Mouse (Mus musculus): ENCODE data around the gene Spg7. TPM values are rescaled to one million over a fixed set of nuclear protein-coding genes. Genes with fewer than 3 reads are reported as not detected.
"Not testable (repeated sequence)": the region's sequence is repeated elsewhere in the genome, so short reads cannot be mapped to it uniquely, and the experiment has no call there.

Spg7 gene
- total RNA-seq (2017) = 47.3 and 65.8 TPM in 2 replicates

DNA sequence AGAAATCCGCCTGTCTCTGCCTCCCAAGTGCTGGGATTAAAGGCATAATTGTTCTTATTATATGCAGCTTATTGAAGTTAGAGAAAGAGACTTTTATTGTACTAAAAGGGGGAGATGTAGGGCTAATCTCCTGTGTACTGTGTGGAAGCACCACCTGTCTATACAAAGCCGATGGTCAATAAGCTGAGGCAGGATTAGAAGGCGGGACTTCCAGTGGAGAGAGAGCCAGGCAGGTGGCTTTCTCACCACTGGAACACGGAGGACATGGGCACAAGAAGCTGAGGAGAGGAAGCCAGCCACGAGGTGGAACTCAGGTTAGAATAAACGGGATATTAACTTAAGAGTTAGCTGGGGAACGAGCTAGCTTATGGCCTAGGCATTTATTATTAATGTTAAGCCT is at the start of gene Spg7:
Gene Spg7, plus strand, starts transcription at position 222 of the 400 bp plus-strand sequence.
- no peak for ATAC-seq (ENCODE audit: extremely low read depth, insufficient number of reproducible peaks, low FRiP score, poor library complexity, severe bottlenecking)

DNA sequence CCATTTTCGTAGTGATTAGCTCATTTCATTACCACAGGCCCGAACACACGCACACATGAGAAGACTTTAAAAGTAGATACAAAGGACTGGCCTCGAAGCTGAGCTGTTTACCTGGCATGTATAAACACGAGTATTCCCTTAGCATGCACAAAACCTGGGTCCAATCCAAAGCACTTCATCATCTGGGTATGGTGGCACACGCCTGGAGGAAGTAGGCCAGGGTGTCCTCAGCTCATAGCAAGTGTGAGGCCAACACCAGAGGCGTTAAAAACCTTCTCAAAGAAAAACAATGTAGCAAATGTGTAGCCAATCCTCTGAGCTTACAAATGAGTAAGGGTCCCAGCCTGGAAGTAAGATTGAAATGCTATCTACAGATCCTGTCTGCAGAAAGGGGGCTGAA is 48.3 kb upstream of the Spg7 start:
- ATAC-seq (ENCODE audit: extremely low read depth, insufficient number of reproducible peaks, low FRiP score, poor library complexity, severe bottlenecking) = no peak

DNA sequence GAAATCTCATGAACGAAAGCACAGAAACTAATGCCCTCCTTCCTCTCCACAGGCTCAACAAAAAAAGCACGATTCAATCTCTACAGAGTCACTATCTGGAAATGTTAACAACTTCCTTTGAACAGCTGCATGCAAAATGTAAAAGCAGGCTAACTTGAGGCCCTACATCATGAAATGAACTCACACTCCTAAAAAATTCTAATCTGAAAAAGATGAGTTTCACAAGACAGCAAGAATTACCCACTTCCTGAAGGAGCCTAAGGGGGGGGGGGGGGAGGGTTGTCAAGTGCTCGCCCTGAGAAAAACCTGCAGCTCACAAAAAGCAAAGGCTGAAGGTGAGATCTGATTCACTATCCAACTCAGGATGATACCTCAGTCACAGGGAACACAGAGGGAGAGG is 47.7 kb upstream of the Spg7 start:
- ATAC-seq (ENCODE audit: extremely low read depth, insufficient number of reproducible peaks, low FRiP score, poor library complexity, severe bottlenecking) = no peak

DNA sequence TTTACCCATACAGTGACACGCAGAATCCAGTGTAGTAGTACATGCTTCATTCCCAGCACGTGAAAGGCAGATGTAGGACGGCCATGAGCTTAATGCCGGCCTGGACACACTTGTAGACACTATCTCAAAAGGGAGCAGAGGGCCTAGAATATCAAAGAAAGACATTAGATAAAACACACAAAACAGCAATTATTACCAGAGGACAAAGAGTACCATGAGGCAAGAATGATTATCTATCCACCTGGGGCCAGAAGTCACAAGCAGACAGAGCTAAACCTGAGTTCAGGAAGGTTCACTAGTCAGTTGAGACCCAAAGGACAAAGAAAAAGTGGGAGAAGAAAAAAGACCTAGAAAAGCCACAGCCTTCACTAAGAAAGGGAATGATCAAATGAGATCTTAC is 45.6 kb upstream of the Spg7 start:
- ATAC-seq (ENCODE audit: extremely low read depth, insufficient number of reproducible peaks, low FRiP score, poor library complexity, severe bottlenecking) = no peak

DNA sequence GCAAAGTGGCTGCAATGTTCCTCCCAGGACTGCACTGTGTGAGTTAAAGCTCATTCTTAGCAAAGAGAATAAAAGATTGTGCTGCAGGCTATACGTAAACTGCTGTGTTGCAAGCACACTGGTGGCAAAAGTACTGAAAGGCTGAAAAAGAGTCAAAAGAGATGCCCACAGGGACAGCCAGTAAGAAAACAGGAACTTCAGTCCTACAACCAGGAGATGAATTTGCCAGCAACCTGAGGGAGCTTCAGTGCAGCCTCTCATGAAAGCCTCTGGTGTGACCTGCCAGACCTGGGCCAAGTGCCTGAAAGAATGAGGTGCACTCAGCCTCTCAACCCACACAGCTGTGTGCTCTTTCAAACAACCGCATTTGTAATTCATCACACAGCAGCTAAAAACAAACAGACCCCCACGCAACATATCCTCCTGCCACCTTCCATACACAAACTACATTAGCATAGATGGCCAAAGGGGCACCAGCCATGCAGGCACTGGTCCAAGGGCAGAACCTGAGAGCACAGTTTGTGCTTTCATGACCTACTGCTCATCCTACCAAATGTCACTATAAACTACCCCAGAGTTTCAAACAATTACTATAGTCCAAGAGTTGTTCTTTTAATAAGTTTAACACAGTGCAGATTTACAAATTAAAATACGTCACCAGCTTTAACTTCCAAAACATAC is 44.1 kb upstream of the Spg7 start:
- peak; percentile 20; the same call in 1 of the 2 replicates for ATAC-seq (ENCODE audit: extremely low read depth, insufficient number of reproducible peaks, low FRiP score, poor library complexity, severe bottlenecking)

DNA sequence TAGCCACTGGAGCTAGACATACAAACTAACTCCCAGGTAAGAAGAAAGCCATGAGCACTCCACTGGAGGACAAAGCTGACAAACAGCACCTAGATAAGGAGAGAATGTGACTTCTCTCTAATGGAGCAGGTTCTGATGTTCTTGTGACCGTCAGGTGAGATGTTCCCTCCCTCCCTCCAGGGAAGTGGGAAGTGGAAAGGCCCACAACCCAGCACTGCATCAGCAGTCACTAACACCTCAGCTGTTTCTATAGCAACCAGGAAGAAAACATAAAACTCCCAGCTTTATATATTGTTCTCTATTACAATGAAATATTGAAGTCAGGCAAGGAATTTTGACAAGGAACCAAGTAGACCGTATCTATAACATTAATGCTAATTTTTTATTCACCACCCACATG is 42.7 kb upstream of the Spg7 start:
- no peak for ATAC-seq (ENCODE audit: extremely low read depth, insufficient number of reproducible peaks, low FRiP score, poor library complexity, severe bottlenecking)

DNA sequence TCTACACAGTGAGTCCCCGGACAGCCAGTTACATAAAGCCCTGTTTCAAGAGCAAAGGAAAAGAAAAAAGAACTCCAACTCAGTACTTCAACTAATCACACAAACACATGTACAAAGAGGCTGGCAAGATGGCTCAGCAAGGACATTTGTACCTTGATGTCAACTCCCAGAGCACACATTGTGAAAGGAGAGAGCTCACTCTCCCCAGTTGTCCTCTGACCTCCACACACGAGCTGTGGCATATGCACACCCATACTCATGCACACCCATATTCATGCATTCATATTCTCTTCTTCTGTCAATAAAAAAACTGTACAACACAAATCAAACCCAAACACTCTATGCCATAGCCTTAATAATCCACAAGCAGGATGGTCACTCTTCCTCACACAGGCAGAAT is 41.9 kb upstream of the Spg7 start:
- no peak for ATAC-seq (ENCODE audit: extremely low read depth, insufficient number of reproducible peaks, low FRiP score, poor library complexity, severe bottlenecking)

DNA sequence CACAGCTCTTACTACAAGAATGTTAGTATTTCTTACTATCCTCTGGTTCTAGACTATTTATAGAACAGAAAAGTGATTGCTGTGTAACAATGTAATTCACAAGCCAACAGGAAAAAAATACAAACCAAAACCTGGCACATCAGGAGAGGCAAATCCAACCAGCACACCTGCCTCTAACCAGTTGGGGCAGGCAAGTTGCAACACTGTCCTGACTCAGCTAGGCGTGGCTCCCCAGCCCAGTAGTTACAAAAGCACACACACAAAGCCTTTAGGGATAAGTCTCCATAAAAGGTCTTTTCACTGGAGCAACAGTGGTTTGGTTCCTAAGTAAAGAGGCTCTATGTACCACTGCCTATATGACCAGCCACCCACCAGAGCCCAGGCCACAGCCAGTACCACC is 41.5 kb upstream of the Spg7 start:
- ATAC-seq (ENCODE audit: extremely low read depth, insufficient number of reproducible peaks, low FRiP score, poor library complexity, severe bottlenecking) = peak; percentile 49; the same call in 1 of the 2 replicates

DNA sequence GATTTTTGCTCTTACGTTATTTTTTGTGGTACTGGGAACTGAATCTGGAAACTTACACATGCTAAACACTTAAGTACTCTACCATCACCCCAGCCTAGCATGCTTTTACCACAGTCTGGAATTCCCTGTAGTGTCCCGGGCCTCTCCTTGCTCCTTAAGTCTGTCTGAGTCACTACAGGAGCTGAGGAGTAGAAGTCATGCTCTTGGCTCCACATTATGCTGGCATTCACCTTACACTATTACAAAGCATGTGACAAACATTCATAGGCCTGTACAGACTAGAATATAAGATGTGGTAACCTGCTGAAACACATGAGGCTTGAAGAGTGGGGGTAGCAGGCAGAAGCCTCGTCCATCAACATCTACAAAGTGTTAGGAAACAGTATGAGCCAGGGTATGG is 40.0 kb upstream of the Spg7 start:
- ATAC-seq (ENCODE audit: extremely low read depth, insufficient number of reproducible peaks, low FRiP score, poor library complexity, severe bottlenecking) = no peak

DNA sequence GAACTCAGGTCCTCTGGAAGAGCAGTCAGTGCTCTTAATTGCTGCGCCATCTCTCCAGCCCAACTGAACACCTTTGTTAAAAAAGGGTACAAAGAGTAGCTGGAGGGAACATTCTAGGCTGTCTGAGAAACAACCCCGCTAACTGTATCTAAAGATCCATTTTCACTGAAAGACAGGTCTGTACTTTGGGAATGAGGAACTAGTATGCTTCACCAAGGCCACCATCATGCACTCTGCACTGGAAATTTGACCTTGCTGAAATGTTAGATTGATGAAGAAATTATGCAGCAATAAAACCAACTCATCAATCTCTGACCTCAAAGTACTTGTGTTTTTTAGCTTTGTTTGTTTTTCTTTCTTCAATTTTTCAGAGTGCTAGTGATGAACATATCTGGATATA is 38.5 kb upstream of the Spg7 start:
- ATAC-seq (ENCODE audit: extremely low read depth, insufficient number of reproducible peaks, low FRiP score, poor library complexity, severe bottlenecking) = no peak

DNA sequence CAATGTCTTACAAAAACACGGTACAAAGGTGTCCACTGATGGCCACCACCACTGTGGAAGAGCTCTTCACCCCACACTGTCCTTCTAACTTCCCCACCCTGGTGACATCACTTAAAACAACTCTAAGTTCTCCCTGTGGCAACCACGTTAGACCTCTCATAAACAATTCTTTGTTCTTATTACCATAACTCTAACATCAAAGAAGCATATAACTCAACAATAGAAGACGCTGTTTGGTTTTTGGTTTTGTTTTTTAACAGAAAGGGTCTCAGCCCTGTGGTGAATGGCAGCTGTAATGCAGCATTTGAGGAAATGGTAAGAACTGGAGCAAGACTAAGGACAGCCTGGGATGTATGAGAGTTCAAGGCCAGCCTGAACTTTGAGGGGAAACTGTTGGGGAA is 36.8 kb upstream of the Spg7 start:
- peak; percentile 35 for ATAC-seq (ENCODE audit: extremely low read depth, insufficient number of reproducible peaks, low FRiP score, poor library complexity, severe bottlenecking)

DNA sequence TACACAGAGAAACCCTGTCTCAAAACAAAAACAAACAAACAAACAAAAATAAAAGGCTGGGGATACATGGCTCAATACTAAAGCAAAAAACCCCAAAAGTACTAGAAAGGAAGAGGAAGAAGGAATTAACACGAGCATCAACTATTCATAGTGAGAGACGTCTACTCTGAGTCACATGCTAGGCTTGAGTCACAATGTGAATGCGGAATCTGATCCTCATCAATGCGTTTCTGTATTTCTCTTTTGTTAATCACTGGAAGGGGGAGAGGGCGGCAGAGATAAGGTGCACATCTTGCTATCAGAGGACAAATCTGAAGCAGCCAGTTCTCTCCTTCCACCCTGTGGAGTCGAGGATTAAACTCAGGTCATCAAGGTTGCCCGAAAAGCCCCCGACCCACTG is 35.0 kb upstream of the Spg7 start:
- ATAC-seq (ENCODE audit: extremely low read depth, insufficient number of reproducible peaks, low FRiP score, poor library complexity, severe bottlenecking) = no peak

DNA sequence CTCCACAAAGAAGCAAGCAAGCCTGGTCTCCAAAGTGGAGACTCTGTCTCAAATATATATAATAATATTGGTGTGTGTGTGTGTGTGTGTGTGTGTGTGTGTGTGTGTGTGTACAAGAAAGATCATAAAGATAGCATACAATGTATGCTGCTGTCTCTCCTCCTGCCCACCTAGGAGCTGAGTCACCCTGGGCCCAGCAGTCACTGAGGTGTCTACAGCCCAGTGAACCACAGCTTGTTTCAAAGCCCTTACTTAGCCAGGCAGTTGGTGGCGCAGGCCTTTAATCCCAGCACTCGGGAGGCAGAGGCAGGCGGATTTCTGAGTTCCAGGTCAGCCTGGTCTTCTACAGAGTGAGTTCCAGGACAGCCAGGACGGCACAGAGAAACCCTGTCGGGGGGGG is 32.7 kb upstream of the Spg7 start:
- ATAC-seq (ENCODE audit: extremely low read depth, insufficient number of reproducible peaks, low FRiP score, poor library complexity, severe bottlenecking) = not testable (repeated sequence)

DNA sequence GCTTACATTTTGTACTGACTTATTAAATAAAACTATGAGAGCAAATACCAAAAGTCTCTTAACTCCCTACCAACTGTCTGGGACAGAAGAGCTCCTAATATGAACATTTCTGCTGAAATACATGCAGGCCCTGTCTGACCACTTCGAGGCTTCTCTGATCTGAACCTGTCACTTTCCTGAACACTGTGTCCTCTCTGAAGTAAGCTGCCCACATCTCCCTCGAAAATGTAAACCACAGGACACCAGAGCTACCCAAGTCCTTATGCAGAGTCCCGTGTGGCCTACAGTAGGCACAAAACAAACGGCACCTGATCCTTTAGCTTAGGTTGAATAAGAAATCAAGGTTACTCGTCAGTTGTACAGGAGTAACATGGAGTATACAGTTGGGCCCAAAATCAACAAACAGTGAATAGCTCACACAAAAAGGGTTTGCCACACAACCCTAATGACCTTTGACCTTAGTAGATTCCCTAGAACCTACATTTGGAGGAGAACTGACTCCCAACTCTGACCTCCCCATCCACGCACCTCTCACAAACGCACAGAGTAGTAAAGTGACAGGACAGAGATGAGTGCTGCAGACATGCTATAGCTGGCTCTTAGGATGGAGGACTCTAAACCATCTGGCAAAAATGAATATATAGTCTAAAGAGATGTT is 31.3 kb upstream of the Spg7 start:
- ATAC-seq (ENCODE audit: extremely low read depth, insufficient number of reproducible peaks, low FRiP score, poor library complexity, severe bottlenecking) = no peak

DNA sequence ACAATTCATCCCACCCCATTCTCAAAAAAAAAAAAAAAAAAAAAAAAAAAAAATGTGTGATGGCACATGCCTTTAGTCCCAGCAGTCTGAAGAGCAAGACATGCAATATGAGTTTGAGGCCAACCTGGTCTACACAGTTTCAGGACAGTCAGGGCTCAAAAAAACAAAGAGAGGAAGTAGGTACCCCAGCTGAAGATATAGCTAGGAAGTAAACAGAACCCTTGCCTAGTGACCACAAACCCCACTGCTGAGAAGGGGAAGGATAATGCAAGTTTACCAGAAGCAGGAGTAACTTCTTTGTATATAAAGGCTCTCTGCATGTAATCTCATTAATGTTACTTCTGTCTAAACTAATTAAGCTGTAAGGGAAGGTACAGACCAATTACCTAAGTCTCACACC is 30.0 kb upstream of the Spg7 start:
- peak; percentile 83 for ATAC-seq (ENCODE audit: extremely low read depth, insufficient number of reproducible peaks, low FRiP score, poor library complexity, severe bottlenecking)

DNA sequence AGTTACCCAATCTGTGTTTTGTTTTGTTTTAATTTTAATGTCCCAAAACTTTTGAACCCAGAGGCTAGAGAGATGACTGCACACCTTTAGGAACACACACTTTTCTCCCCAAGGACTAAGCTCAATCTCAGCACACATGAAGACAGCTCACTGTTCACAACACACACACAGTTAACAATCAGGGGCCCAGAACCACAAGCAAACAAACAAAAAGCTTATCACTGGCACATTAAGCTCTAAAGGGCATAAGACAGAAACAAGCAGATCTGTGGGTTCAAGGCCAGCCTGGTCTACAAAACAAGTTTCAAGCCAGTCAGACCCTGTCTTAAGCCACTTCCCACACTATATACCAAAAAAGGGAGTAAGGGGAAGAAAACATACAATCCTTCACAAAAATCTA is 29.3 kb upstream of the Spg7 start:
- ATAC-seq (ENCODE audit: extremely low read depth, insufficient number of reproducible peaks, low FRiP score, poor library complexity, severe bottlenecking) = no peak

DNA sequence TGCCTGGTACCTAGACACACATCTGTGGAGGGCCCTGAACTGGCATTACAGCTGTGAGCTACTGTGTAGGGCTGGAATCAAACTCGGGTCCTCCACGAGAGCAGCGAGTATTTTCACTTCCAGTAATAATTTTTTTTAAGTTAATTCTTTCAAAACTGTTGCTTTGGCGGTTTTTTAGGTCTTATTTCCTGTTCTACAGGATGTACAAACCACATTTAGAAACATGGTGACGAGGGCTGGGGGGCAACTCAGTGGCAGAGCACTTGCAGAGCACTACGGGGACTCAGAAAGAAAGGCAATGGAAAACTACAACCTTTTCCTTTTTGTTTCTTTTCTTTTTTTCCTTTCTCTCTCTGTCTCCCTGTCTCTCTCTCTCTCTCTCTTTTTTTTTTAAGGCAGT is 28.6 kb upstream of the Spg7 start:
- ATAC-seq (ENCODE audit: extremely low read depth, insufficient number of reproducible peaks, low FRiP score, poor library complexity, severe bottlenecking) = no peak

DNA sequence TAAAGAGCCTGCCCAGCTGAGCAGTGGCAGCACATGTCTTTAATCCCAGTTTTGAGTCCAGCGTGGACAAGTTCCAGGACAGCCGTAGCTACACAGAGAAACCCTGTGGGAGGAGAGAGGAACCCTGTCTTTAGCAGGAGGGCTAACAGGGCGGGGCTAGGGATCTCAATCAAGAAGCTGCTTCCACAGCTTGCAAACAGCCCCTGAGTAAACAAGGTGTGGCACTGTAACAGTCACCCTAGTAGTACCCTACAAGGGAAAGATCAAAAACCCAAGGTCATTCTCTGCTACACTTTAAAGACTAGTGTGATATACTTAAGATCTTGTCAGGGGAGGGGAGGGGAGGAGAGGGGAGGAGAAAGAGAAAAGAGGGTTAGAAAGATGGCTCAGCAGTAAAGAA is 25.8 kb upstream of the Spg7 start:
- ATAC-seq (ENCODE audit: extremely low read depth, insufficient number of reproducible peaks, low FRiP score, poor library complexity, severe bottlenecking) = no peak

DNA sequence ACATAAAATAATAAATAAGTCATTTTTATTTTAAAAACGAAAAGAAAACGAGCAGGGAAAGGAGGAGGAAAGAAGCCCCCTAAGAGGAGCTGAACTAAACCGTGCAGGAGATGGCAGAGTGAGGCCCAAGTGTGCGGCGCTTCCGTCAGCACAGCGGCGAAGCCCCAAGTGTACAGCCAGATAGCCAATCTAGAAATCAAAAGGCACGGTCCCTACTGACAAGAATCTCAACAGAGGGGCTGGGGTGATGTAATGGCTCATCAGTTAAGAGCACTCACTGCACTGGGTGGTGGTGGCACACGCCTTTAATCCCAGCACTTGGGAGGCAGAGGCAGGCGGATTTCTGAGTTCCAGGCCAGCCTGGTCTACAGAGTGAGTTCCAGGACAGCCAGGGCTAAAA is 25.3 kb upstream of the Spg7 start:
- no peak for ATAC-seq (ENCODE audit: extremely low read depth, insufficient number of reproducible peaks, low FRiP score, poor library complexity, severe bottlenecking)

DNA sequence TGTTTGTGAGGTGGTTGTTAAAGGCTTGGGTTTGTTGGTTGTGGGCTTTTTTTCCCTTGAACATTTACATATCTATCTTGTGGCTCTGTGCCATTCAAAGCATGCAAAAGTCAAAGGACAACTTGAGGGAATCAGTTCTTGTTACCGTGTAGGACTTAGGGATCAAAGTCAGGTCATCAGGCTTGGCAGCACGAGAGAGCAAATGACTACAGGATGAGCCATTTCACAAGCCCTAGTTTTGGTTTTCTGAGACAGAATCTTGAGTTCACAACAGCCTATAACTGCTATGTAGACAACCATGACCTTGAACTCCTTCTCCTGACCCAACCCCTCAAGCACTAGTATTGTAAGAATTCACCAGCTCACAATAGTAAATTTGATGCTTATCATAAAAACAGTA is 24.4 kb upstream of the Spg7 start:
- ATAC-seq (ENCODE audit: extremely low read depth, insufficient number of reproducible peaks, low FRiP score, poor library complexity, severe bottlenecking) = no peak

Data from neutrophil, adult 5-6 weeks (primary cell).